Mouse (Mus musculus) kidney, adult 2 months (tissue): ENCODE results near the gene Sidt1. TPM values are rescaled to one million over a fixed set of nuclear protein-coding genes. Genes with fewer than 3 reads are reported as not detected.

Experiments
- DNase-seq: peaks from one replicate; pipeline ENCODE4 v3.0.0; 2021
- H3K27ac ChIP-seq: fragments of 200-500 bp; 2 replicates; pipeline ENCODE4 v1.5.1; 2012; ENCODE audit warnings: low read depth, low read length, control low read depth, inconsistent platforms; ENCODE audit not compliant: insufficient read depth
- H3K27me3 ChIP-seq: fragments of 200-500 bp; replicated peaks from 2 replicates; pipeline ENCODE4 v1.6.1; 2012; ENCODE audit warnings: mild to moderate bottlenecking, moderate library complexity, low read length, inconsistent platforms; ENCODE audit not compliant: control insufficient read depth, insufficient read depth
- H3K36me3 ChIP-seq: fragments of 200-500 bp; 2 replicates; pipeline ENCODE4 v1.6.1; 2012; ENCODE audit warnings: mild to moderate bottlenecking, moderate library complexity, low read length, inconsistent platforms; ENCODE audit not compliant: control insufficient read depth, insufficient read depth
- H3K4me1 ChIP-seq: fragments of 200-500 bp; 2 replicates; pipeline ENCODE4 v1.6.1; 2011; ENCODE audit warnings: low read length; ENCODE audit not compliant: control insufficient read depth, insufficient read depth
- H3K4me3 ChIP-seq: fragments of 200-500 bp; 2 replicates; pipeline ENCODE4 v1.5.1; 2011; ENCODE audit warnings: mild to moderate bottlenecking, low read depth, low read length, control low read depth; ENCODE audit not compliant: insufficient read depth
- CTCF ChIP-seq: fragments of 200-500 bp; conservative IDR thresholded peaks from 2 replicates; pipeline ENCODE4 v1.5.1; 2011; ENCODE audit warnings: low read depth, mild to moderate bottlenecking, control low read depth, low read length, moderate library complexity, mixed read lengths; ENCODE audit not compliant: insufficient read depth, insufficient read length
- POLR2A ChIP-seq: fragments of 200-500 bp; IDR thresholded peaks from one replicate; pipeline ENCODE4 v1.6.1; 2011; ENCODE audit warnings: low read depth, low read length, control low read depth
- WGBS: fragments of 180-500 bp; shearing (Covaris S2); methylation state at CpG from one replicate; pipeline ENCODE4 v1.1.7; 2018; 5-methylcytosine and 5-hydroxymethylcytosine counted together
- polyA plus RNA-seq: library from polyadenylated mRNA; depleted of rRNA; stranded (reverse); fragments of >200 nt; gene quantifications from 2 replicates; pipeline ENCODE4 v1.2.3, GENCODE M21; 2012

Gene Sidt1
- polyA plus RNA-seq, 1 experiment = 1.6 TPM

- no peaks in the 10 kb centered on the region for H3K4me1 ChIP-seq
- no peak for TF ChIP-seq CTCF
- no peak for TF ChIP-seq POLR2A
- no peak overlapping the region for H3K4me3 ChIP-seq
- WGBS = 89% methylated on average over 9 of the region's 9 CpGs
- no peaks in the 10 kb centered on the region for H3K27me3 ChIP-seq
- no peak overlapping the region for H3K27ac ChIP-seq
- no peak for DNase-seq
- H3K36me3 ChIP-seq = no peaks in the 10 kb centered on the region
Observed at GRCm38 (mm10) chr16:44330657-44331056, 2.3 kb downstream of the Sidt1 start.

- Histone ChIP-seq H3K27ac (no peak overlapping the region), H3K4me1 (no peaks in the 10 kb centered on the region), H3K27me3 (no peaks in the 10 kb centered on the region), H3K36me3 (no peaks in the 10 kb centered on the region), H3K4me3 (no peak overlapping the region)
- TF ChIP-seq POLR2A (no peak), CTCF (no peak)
- no peak for DNase-seq
- 52% methylated on average over 4 of the region's 4 CpGs for WGBS
Observed at GRCm38 (mm10) chr16:44328644-44329043, 4.4 kb downstream of the Sidt1 start.

- no peaks in the 10 kb centered on the region for H3K36me3 ChIP-seq
- H3K27ac ChIP-seq = no peak overlapping the region
- DNase-seq = no peak
- 84% methylated on average over 3 of the region's 3 CpGs for WGBS
- TF ChIP-seq POLR2A (no peak), CTCF (no peak)
- H3K27me3 ChIP-seq = no peaks in the 10 kb centered on the region
- no peak overlapping the region for H3K4me3 ChIP-seq
- no peaks in the 10 kb centered on the region for H3K4me1 ChIP-seq
Observed at GRCm38 (mm10) chr16:44320232-44320631, 12.8 kb downstream of the Sidt1 start.

GRCm38 (mm10) chr16:44316350-44316749 is 16.6 kb downstream of the Sidt1 start:
- Histone ChIP-seq H3K27me3 (no peaks in the 10 kb centered on the region), H3K36me3 (no peaks in the 10 kb centered on the region), H3K27ac (no peak overlapping the region), H3K4me1 (no peaks in the 10 kb centered on the region), H3K4me3 (no peak overlapping the region)
- no peak for DNase-seq
- 93% methylated on average over 4 of the region's 4 CpGs for WGBS
- no peak for TF ChIP-seq POLR2A
- no peak for TF ChIP-seq CTCF

GRCm38 (mm10) chr16:44313422-44313821 is 19.6 kb downstream of the Sidt1 start:
- 61% methylated on average over 4 of the region's 4 CpGs for WGBS
- peak; percentile 25 for DNase-seq

GRCm38 (mm10) chr16:44305606-44306005 is 27.4 kb downstream of the Sidt1 start:
- Histone ChIP-seq H3K4me1 (0 out of 2 replicates have a peak, but pooled peaks cover 2% of the 10 kb centered on the region), H3K27ac (no peak overlapping the region), H3K36me3 (no peaks in the 10 kb centered on the region), H3K4me3 (no peak overlapping the region), H3K27me3 (no peaks in the 10 kb centered on the region)
- TF ChIP-seq POLR2A = no peak
- TF ChIP-seq CTCF = no peak
- DNase-seq = peak; percentile 61
- 42% methylated on average over 3 of the region's 3 CpGs for WGBS

More at GRCm38 (mm10) chr16:44313422-44313821, 19.6 kb downstream of the Sidt1 start:
- H3K36me3 ChIP-seq = no peaks in the 10 kb centered on the region
- H3K4me3 ChIP-seq = no peak overlapping the region
- no peak overlapping the region for H3K27ac ChIP-seq
- no peaks in the 10 kb centered on the region for H3K4me1 ChIP-seq
- TF ChIP-seq CTCF = no peak
- TF ChIP-seq POLR2A = no peak
- no peaks in the 10 kb centered on the region for H3K27me3 ChIP-seq

- Histone ChIP-seq H3K27ac (no peak overlapping the region), H3K4me3 (no peak overlapping the region), H3K36me3 (no peaks in the 10 kb centered on the region), H3K4me1 (0 out of 2 replicates have a peak, but pooled peaks cover 2% of the 10 kb centered on the region), H3K27me3 (no peaks in the 10 kb centered on the region)
- WGBS = 83% methylated on average over 2 of the region's 2 CpGs
- DNase-seq = no peak
- TF ChIP-seq CTCF (no peak), POLR2A (no peak)
Observed at GRCm38 (mm10) chr16:44303822-44304221, 29.2 kb downstream of the Sidt1 start.

- WGBS = 39% methylated on average over 10 of the region's 10 CpGs
- no peak for DNase-seq
- TF ChIP-seq POLR2A (no peak), CTCF (no peak)
- no peaks in the 10 kb centered on the region for H3K36me3 ChIP-seq
- 0 out of 2 replicates have a peak, but pooled peaks cover 2% of the 10 kb centered on the region for H3K4me1 ChIP-seq
- no peak overlapping the region for H3K4me3 ChIP-seq
- no peaks in the 10 kb centered on the region for H3K27me3 ChIP-seq
- no peak overlapping the region for H3K27ac ChIP-seq
Observed at GRCm38 (mm10) chr16:44302126-44302892, 30.7 kb downstream of the Sidt1 start.
